Mouse (Mus musculus) megakaryocyte, embryonic 14.5 days (primary cell): Measurements from ENCODE around the gene Cttnbp2.

Experiments
- FLI1 ChIP-seq: IDR thresholded peaks from 2 replicates; pipeline ENCODE4 v1.6.1; 2012; ENCODE audit warnings: low read length, inconsistent platforms, mixed read lengths
- GATA1 ChIP-seq: IDR thresholded peaks from 3 replicates; pipeline ENCODE4 v1.6.1; 2012; ENCODE audit warnings: mixed read lengths, low read length, inconsistent platforms, borderline replicate concordance

DNA sequence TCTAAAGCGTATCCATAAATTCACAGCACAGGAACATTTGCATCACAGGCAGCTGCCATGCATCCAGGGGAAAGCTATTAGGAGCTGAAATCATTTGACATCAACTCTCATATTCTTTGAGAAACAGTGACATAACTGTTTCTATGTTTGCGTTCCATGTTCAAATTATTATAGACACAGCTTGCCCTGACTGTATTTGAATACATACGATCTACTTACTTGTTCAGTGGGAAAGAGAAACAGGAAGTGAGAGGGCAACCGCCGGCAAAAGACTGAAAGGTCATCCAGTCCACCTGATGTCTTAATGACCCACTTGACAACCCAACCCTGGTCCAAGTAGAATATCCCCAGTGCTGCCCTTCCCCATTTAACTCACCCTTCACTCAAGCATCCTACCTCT lies 30.6 kb downstream of the Cttnbp2 start:
- TF ChIP-seq GATA1: no peak
- no peak for TF ChIP-seq FLI1
